Mouse (Mus musculus) heart, embryonic 14.5 days (tissue): ENCODE measurements around the gene Dag1. TPM values are rescaled to one million over a fixed set of nuclear protein-coding genes. Genes with fewer than 3 reads are reported as not detected.

ENCODE experiments used
- ATAC-seq: fragments of 200-750 bp; cut with Nextera tagmentation; 2 replicates; pipeline ENCODE4 v1.8.0; 2017; ENCODE audit warnings: low read depth, moderate TSS enrichment; ENCODE audit not compliant: insufficient number of reproducible peaks, insufficient read depth, low FRiP score
- H3K27ac ChIP-seq, 2 experiments: fragments of 200-500 bp in 1 of 2; fragments of 300-500 bp in 1 of 2; sonication (generic) in 1 of 2; replicated peaks in 1 of 2; 2 replicates each; pipeline ENCODE4 v1.5.1; 2012 to 2014; ENCODE audit warnings: low read depth in 2 of 2, low read length in 2 of 2, control low read depth in 1 of 2, mild to moderate bottlenecking in 1 of 2, mixed read lengths in 1 of 2; ENCODE audit not compliant: control insufficient read depth in 1 of 2, insufficient read depth in 1 of 2
- H3K27me3 ChIP-seq: fragments of 300-500 bp; sonication (generic); 2 replicates; pipeline ENCODE4 v1.6.1; 2014; ENCODE audit warnings: mild to moderate bottlenecking, low read length, control low read depth; ENCODE audit not compliant: control insufficient read depth, insufficient read depth
- H3K36me3 ChIP-seq: fragments of 300-500 bp; sonication (generic); 2 replicates; pipeline ENCODE4 v1.6.1; 2014; ENCODE audit warnings: mild to moderate bottlenecking, control low read depth, low read length, mixed read lengths; ENCODE audit not compliant: control insufficient read depth, insufficient read depth
- H3K4me1 ChIP-seq, 2 experiments: fragments of 200-500 bp in 1 of 2; fragments of 300-500 bp in 1 of 2; sonication (generic) in 1 of 2; 2 replicates each; pipeline ENCODE4 v1.6.1; 2012 to 2014; ENCODE audit warnings: low read length in 2 of 2, control low read depth in 1 of 2, mixed read lengths in 1 of 2; ENCODE audit not compliant: control insufficient read depth in 2 of 2, insufficient read depth in 2 of 2
- H3K4me2 ChIP-seq: fragments of 300-500 bp; sonication (generic); 2 replicates; pipeline ENCODE4 v1.6.1; 2014; ENCODE audit warnings: mild to moderate bottlenecking, low read length
- H3K4me3 ChIP-seq, 2 experiments: fragments of 200-500 bp in 1 of 2; fragments of 300-500 bp in 1 of 2; sonication (generic) in 1 of 2; 2 replicates each; pipeline ENCODE4 v1.5.1; 2012 to 2014; ENCODE audit warnings: low read length in 2 of 2, mild to moderate bottlenecking in 2 of 2, control low read depth in 1 of 2, low read depth in 1 of 2, moderate library complexity in 1 of 2; ENCODE audit not compliant: control insufficient read depth in 1 of 2, insufficient read depth in 1 of 2
- H3K9ac ChIP-seq: fragments of 300-500 bp; sonication (generic); 2 replicates; pipeline ENCODE4 v1.6.1; 2014; ENCODE audit warnings: mild to moderate bottlenecking, low read length
- H3K9me3 ChIP-seq: fragments of 300-500 bp; sonication (generic); 2 replicates; pipeline ENCODE4 v1.6.1; 2016; ENCODE audit warnings: low read length, control low read depth; ENCODE audit not compliant: control insufficient read depth
- WGBS: fragments of 180-500 bp; shearing (Covaris S2); extraction: QIAGEN DNeasy Blood & Tissue Kit; methylation state at CpG from one replicate; pipeline ENCODE4 v1.1.7; 2014; 5-methylcytosine and 5-hydroxymethylcytosine counted together
- polyA plus RNA-seq: library from polyadenylated mRNA; unstranded; fragments of >200 nt; fragmentation: Nextera tagmentation; extraction: Ambion mirVana; gene quantifications from 2 replicates; pipeline ENCODE4 v1.2.1, GENCODE M21; 2014

Dag1 gene
- polyA plus RNA-seq, 1 experiment from 2014 or later = 146 TPM

GRCm38 (mm10) chr9:108220380-108220774 lies 43.4 kb downstream of the Dag1 start:
- 71% methylated on average over 1 of the region's 1 CpGs for WGBS
- Histone ChIP-seq H3K36me3 (peaks cover 29% of the 10 kb centered on the region), H3K9ac (peak overlapping the region; percentile 51), H3K27me3 (no peaks in the 10 kb centered on the region), H3K4me3 (no peak overlapping the region), H3K4me1 (peaks cover 4 to 30% of the 10 kb centered on the region in 2 experiments), H3K9me3 (no peaks in the 10 kb centered on the region), H3K4me2 (peak overlapping the region; percentile 30; the same call in 1 of the 2 replicates), H3K27ac (peak overlapping the region; percentile 74 to 81; a peak in 2 of 4 replicates)
- peak; percentile 68; the same call in 1 of the 2 replicates for ATAC-seq

GRCm38 (mm10) chr9:108219766-108220379 lies 43.9 kb downstream of the Dag1 start:
- H3K4me2 ChIP-seq = no peak overlapping the region
- no peaks in the 10 kb centered on the region for H3K9me3 ChIP-seq
- ATAC-seq = no peak
- 83% methylated on average over 12 of the region's 12 CpGs for WGBS
- peaks cover 32% of the 10 kb centered on the region for H3K36me3 ChIP-seq
- no peak overlapping the region for H3K4me3 ChIP-seq
- H3K9ac ChIP-seq = no peak overlapping the region
- H3K4me1 ChIP-seq = peaks cover 4 to 30% of the 10 kb centered on the region in 2 experiments
- H3K27me3 ChIP-seq = no peaks in the 10 kb centered on the region
- H3K27ac ChIP-seq = peak overlapping the region; percentile 74 to 81

GRCm38 (mm10) chr9:108217936-108218543 lies 45.7 kb downstream of the Dag1 start:
- no peak overlapping the region for H3K27ac ChIP-seq
- no peaks in the 10 kb centered on the region for H3K9me3 ChIP-seq
- WGBS = 87% methylated on average over 11 of the region's 11 CpGs
- H3K9ac ChIP-seq = no peak overlapping the region
- H3K36me3 ChIP-seq = peaks cover 32% of the 10 kb centered on the region
- H3K4me3 ChIP-seq = no peak overlapping the region
- H3K4me1 ChIP-seq = peaks cover 9 to 38% of the 10 kb centered on the region in 2 experiments
- no peak overlapping the region for H3K4me2 ChIP-seq
- ATAC-seq = no peak
- no peaks in the 10 kb centered on the region for H3K27me3 ChIP-seq

- H3K9me3 ChIP-seq = no peaks in the 10 kb centered on the region
- no peak overlapping the region for H3K9ac ChIP-seq
- no peak overlapping the region for H3K4me2 ChIP-seq
- ATAC-seq = no peak
- no peak overlapping the region for H3K4me3 ChIP-seq
- H3K27me3 ChIP-seq = no peaks in the 10 kb centered on the region
- peaks cover 32% of the 10 kb centered on the region for H3K36me3 ChIP-seq
- peaks cover 12 to 39% of the 10 kb centered on the region in 2 experiments for H3K4me1 ChIP-seq
- WGBS = 90% methylated on average over 3 of the region's 3 CpGs
- no peak overlapping the region for H3K27ac ChIP-seq
These were observed 46.4 kb downstream of the Dag1 start for GRCm38 (mm10) chr9:108217406-108217805.

GRCm38 (mm10) chr9:108213105-108213504 lies 50.7 kb downstream of the Dag1 start:
- peak; percentile 59; the same call in 1 of the 2 replicates for ATAC-seq
- Histone ChIP-seq H3K9ac (peak overlapping the region; percentile 16; the same call in 1 of the 2 replicates), H3K36me3 (peaks cover 43% of the 10 kb centered on the region), H3K4me3 (no peak overlapping the region), H3K27ac (peak overlapping the region; percentile 40 to 52), H3K27me3 (no peaks in the 10 kb centered on the region), H3K9me3 (no peaks in the 10 kb centered on the region), H3K4me1 (peaks cover 10 to 26% of the 10 kb centered on the region in 2 experiments), H3K4me2 (no peak overlapping the region)
- 35% methylated on average over 7 of the region's 7 CpGs for WGBS

GRCm38 (mm10) chr9:108212426-108212825 lies 51.3 kb downstream of the Dag1 start:
- ATAC-seq = no peak
- Histone ChIP-seq H3K4me1 (peaks cover 10 to 26% of the 10 kb centered on the region in 2 experiments), H3K36me3 (peaks cover 43% of the 10 kb centered on the region), H3K4me2 (no peak overlapping the region), H3K9ac (no peak overlapping the region), H3K4me3 (no peak overlapping the region), H3K9me3 (no peaks in the 10 kb centered on the region), H3K27ac (peak overlapping the region; percentile 23 to 52; a peak in 2 of 4 replicates), H3K27me3 (no peaks in the 10 kb centered on the region)
- 57% methylated on average over 2 of the region's 2 CpGs for WGBS

- H3K27me3 ChIP-seq = no peaks in the 10 kb centered on the region
- H3K4me3 ChIP-seq = no peak overlapping the region
- no peaks in the 10 kb centered on the region for H3K9me3 ChIP-seq
- peaks cover 4 to 9% of the 10 kb centered on the region in 2 experiments; a peak in 3 of 4 replicates for H3K4me1 ChIP-seq
- no peak overlapping the region for H3K27ac ChIP-seq
- no peak for ATAC-seq
- no peak overlapping the region for H3K9ac ChIP-seq
- H3K36me3 ChIP-seq = peaks cover 48% of the 10 kb centered on the region
- WGBS = 76% methylated on average over 3 of the region's 3 CpGs
- H3K4me2 ChIP-seq = no peak overlapping the region
These were observed 58.2 kb downstream of the Dag1 start for GRCm38 (mm10) chr9:108205571-108205901.
